Mouse (Mus musculus) liver, postnatal 0 days (tissue): ENCODE results near the gene Smco2. TPM values are rescaled to one million over a fixed set of nuclear protein-coding genes. Genes with fewer than 3 reads are reported as not detected.

ENCODE experiments used
- ATAC-seq: fragments of 200-750 bp; cut with Nextera tagmentation; 2 replicates; pipeline ENCODE4 v1.8.0; 2017; ENCODE audit warnings: mild to moderate bottlenecking, moderate library complexity
- DNase-seq: peaks from one replicate; pipeline ENCODE4 v3.0.0-alpha.2; 2016
- H3K27ac ChIP-seq: fragments of 300-500 bp; sonication (generic); 2 replicates; pipeline ENCODE4 v1.5.1; 2014; ENCODE audit warnings: antibody characterized with exemption, moderate library complexity, mild to moderate bottlenecking, low read depth
- H3K27me3 ChIP-seq: fragments of 300-500 bp; sonication (generic); 2 replicates; pipeline ENCODE4 v1.6.1; 2014; ENCODE audit warnings: low read length, control low read depth, mixed read lengths; ENCODE audit not compliant: insufficient read depth
- H3K36me3 ChIP-seq: fragments of 300-500 bp; sonication (generic); replicated peaks from 2 replicates; pipeline ENCODE4 v1.6.1; 2014; ENCODE audit warnings: mild to moderate bottlenecking, control low read depth, low read length, moderate library complexity, mixed read lengths; ENCODE audit not compliant: insufficient read depth
- H3K4me1 ChIP-seq: fragments of 300-500 bp; sonication (generic); 2 replicates; pipeline ENCODE4 v1.6.1; 2014; ENCODE audit warnings: antibody characterized with exemption, mild to moderate bottlenecking, control low read depth; ENCODE audit not compliant: insufficient read depth
- H3K4me2 ChIP-seq: fragments of 300-500 bp; sonication (generic); 2 replicates; pipeline ENCODE4 v1.6.1; 2014; ENCODE audit warnings: low read depth, mild to moderate bottlenecking, low read length, moderate library complexity, mixed read lengths
- H3K4me3 ChIP-seq: fragments of 300-500 bp; sonication (generic); 2 replicates; pipeline ENCODE4 v1.5.1; 2014; ENCODE audit warnings: low read depth, low read length
- H3K9ac ChIP-seq: fragments of 300-500 bp; sonication (generic); replicated peaks from 2 replicates; pipeline ENCODE4 v1.6.1; 2014; ENCODE audit warnings: mild to moderate bottlenecking, moderate library complexity
- H3K9me3 ChIP-seq: fragments of 300-500 bp; sonication (generic); 2 replicates; pipeline ENCODE4 v1.6.1; 2016; ENCODE audit warnings: mild to moderate bottlenecking, control low read depth, low read length, mixed read lengths
- CTCF ChIP-seq: sonication (generic); IDR thresholded peaks from 2 replicates; pipeline ENCODE4 v1.5.1; 2016; ENCODE audit warnings: antibody characterized with exemption, low read depth
- EP300 ChIP-seq: IDR thresholded peaks from 2 replicates; pipeline ENCODE4 v1.6.1; 2016; ENCODE audit warnings: antibody characterized with exemption, low read depth, mild to moderate bottlenecking
- WGBS: fragments of 180-500 bp; shearing (Covaris S2); extraction: QIAGEN DNeasy Blood & Tissue Kit; methylation state at CpG from one replicate; pipeline ENCODE4 v1.1.7; 2014; ENCODE audit not compliant: insufficient replicate concordance; 5-methylcytosine and 5-hydroxymethylcytosine counted together
- polyA plus RNA-seq: library from polyadenylated mRNA; unstranded; fragments of >200 nt; fragmentation: Nextera tagmentation; extraction: Ambion mirVana; gene quantifications from 2 replicates; pipeline ENCODE4 v1.2.1, GENCODE M21; 2015

Gene Smco2
- polyA plus RNA-seq, 1 experiment from 2014 or later = not detected

DNA sequence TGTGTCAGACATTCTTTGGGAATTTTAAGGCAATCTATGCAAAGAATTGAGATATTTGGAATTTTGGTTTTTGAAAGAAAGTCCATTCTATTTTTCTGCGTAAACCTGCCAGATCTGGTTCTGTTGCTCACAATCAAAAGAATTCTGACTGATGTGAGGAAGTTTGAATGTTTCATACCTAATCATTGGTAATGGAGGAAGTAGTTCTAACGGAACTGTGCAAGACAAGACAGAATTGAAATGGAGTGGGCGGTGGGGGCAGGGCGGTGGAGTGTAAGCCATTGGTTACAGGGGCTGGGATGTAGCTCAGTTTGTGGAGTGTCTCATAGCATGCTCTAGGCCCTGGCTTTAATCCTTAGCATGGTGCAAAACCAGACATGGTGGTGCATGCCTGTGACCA, 22.1 kb downstream of the Smco2 start:
- ATAC-seq (no peak), DNase-seq (no peak)
- TF ChIP-seq EP300 (no peak), CTCF (no peak)
- Histone ChIP-seq H3K4me3 (no peak overlapping the region), H3K4me2 (no peak overlapping the region), H3K36me3 (no peaks in the 10 kb centered on the region), H3K9ac (no peak overlapping the region), H3K27me3 (no peaks in the 10 kb centered on the region), H3K9me3 (peaks cover 4% of the 10 kb centered on the region), H3K4me1 (no peaks in the 10 kb centered on the region), H3K27ac (no peak overlapping the region)
- WGBS = 67% methylated on average over 4 of the region's 4 CpGs

DNA sequence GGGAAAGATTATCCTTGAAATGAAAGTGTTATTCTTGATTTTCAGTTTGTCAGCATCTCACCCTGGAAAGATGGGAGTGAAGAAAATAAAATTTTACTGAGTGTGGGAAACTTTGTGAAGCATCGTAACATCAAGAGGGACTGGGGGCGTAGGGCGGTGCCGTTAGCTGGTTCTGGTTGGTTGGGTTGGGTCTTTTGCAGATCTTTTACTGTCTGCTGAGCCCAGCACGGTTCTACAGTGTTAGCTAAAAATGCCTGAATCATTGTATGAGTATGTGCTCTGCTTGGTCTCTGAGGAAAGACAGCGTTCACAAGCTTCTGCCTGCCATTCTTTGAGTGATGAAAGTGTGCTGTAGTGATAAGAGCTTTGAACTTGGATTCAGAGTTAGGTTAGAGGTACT, 24.5 kb downstream of the Smco2 start:
- Histone ChIP-seq H3K9me3 (peaks cover 8% of the 10 kb centered on the region), H3K36me3 (no peaks in the 10 kb centered on the region), H3K27me3 (no peaks in the 10 kb centered on the region), H3K27ac (no peak overlapping the region), H3K4me3 (no peak overlapping the region), H3K4me1 (no peaks in the 10 kb centered on the region), H3K4me2 (no peak overlapping the region), H3K9ac (no peak overlapping the region)
- WGBS = 74% methylated on average over 6 of the region's 6 CpGs
- ATAC-seq (no peak), DNase-seq (no peak)
- TF ChIP-seq CTCF = no peak
- no peak for TF ChIP-seq EP300

DNA sequence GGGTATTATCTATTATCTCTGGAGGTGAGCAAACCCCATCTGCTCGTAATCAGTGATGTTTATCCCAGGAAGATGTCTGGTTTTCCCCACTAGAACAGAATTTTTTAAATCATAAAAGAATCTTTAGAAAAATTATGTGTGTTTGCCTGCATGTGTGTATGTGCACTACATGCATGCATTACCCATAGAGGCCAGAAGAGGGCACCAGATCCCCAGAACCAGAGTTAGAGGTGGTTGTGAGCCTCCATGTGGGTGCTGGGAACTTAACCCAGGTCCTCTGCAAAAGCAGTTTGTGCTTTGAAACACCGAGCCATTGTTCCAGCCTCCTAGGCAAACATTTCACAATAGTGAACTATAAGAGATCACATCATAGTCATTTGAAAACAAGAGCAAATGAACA, 26.9 kb downstream of the Smco2 start:
- no peak overlapping the region for H3K4me2 ChIP-seq
- H3K27ac ChIP-seq = no peak overlapping the region
- no peaks in the 10 kb centered on the region for H3K27me3 ChIP-seq
- WGBS = 83% methylated on average over 2 of the region's 2 CpGs
- DNase-seq (no peak), ATAC-seq (no peak)
- no peak overlapping the region for H3K4me3 ChIP-seq
- H3K36me3 ChIP-seq = no peaks in the 10 kb centered on the region
- H3K4me1 ChIP-seq = no peaks in the 10 kb centered on the region
- no peak overlapping the region for H3K9ac ChIP-seq
- peak; percentile 39 for TF ChIP-seq CTCF
- TF ChIP-seq EP300 = no peak
- peaks cover 8% of the 10 kb centered on the region for H3K9me3 ChIP-seq

DNA sequence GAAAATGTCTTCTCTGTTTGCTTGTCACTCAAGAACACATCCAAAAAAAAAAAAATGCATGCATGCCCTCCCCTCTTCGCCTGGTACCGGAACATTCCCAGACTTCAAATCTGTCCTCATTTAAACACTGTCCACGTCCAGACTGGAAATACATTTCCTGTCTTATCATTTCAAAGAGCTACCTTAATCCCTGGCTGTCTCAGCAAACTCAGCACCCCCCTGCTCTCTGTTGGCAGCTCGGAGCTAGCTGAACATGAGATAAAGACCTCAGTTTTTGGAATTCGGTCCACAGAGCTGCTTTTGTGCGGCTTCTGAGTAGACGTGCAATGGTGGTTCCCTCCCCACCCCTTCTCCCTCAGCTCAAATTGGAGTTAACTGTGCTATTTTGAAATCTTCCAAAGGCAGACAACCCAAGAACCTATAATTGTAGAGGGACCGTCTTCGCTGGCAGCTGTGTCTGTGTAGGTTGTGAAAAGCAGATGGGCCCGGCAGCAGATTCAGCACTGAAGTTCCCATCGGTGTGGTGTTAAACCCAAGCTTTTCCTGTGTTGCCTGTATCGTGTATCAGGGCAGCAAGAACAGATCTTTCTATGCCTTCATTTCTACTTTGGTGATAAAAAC, 27.6 kb downstream of the Smco2 start:
- ATAC-seq (no peak), DNase-seq (no peak)
- Histone ChIP-seq H3K9ac (no peak overlapping the region), H3K4me1 (peaks cover 3% of the 10 kb centered on the region; the same call in 1 of the 2 replicates), H3K4me3 (no peak overlapping the region), H3K4me2 (no peak overlapping the region), H3K36me3 (no peaks in the 10 kb centered on the region), H3K27ac (no peak overlapping the region), H3K27me3 (no peaks in the 10 kb centered on the region), H3K9me3 (peaks cover 8% of the 10 kb centered on the region)
- WGBS = 81% methylated on average over 12 of the region's 12 CpGs
- no peak for TF ChIP-seq EP300
- no peak for TF ChIP-seq CTCF

DNA sequence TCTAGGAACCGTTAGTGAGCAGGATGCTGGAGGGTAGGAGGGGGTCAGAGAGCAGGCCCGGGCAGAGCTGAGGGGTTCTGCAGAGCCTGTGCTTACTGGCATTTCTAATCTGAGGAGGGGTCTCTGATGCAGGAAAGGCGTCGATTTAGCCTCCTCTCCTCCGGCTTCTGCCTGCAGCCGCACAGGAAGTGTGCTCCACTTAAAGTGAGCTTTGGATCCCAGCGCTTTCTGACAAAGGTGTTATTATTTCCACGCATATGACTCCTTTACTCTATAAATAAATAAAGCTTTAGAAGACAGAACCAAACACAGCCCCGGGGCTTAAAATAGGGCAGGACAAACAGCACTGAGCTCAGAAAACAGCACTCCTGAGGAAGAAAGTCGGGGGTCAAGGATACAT, 29.0 kb downstream of the Smco2 start:
- no peaks in the 10 kb centered on the region for H3K27me3 ChIP-seq
- peaks cover 8% of the 10 kb centered on the region for H3K9me3 ChIP-seq
- no peaks in the 10 kb centered on the region for H3K36me3 ChIP-seq
- H3K27ac ChIP-seq = no peak overlapping the region
- H3K4me3 ChIP-seq = no peak overlapping the region
- peaks cover 3% of the 10 kb centered on the region for H3K4me1 ChIP-seq
- H3K4me2 ChIP-seq = no peak overlapping the region
- no peak for TF ChIP-seq EP300
- no peak for TF ChIP-seq CTCF
- DNase-seq (no peak), ATAC-seq (no peak)
- no peak overlapping the region for H3K9ac ChIP-seq
- WGBS = 68% methylated on average over 10 of the region's 10 CpGs

DNA sequence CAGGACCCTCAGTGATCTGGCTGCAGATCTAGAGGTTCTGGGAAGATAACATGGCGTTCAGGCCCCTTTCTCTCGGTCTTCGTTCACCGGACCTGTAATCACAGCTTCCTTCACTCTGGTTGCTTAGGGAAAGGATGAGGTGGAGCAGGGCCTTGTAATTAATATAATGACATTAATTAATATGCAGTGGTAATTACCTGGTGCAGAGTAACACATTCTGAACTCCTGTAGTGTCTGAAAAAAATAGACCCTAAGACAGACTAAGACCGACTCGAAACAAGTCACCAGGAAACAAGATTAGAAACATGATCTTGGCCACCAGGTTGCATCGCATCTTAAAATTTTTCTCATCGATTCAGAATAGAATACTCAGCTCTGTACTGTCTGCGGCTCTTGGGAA, 30.0 kb downstream of the Smco2 start:
- WGBS = 89% methylated on average over 9 of the region's 9 CpGs
- Histone ChIP-seq H3K9ac (no peak overlapping the region), H3K4me3 (no peak overlapping the region), H3K9me3 (peaks cover 8% of the 10 kb centered on the region), H3K36me3 (no peaks in the 10 kb centered on the region), H3K27me3 (no peaks in the 10 kb centered on the region), H3K4me2 (no peak overlapping the region), H3K4me1 (peaks cover 10% of the 10 kb centered on the region), H3K27ac (no peak overlapping the region)
- DNase-seq (no peak), ATAC-seq (no peak)
- TF ChIP-seq EP300 (no peak), CTCF (no peak)

DNA sequence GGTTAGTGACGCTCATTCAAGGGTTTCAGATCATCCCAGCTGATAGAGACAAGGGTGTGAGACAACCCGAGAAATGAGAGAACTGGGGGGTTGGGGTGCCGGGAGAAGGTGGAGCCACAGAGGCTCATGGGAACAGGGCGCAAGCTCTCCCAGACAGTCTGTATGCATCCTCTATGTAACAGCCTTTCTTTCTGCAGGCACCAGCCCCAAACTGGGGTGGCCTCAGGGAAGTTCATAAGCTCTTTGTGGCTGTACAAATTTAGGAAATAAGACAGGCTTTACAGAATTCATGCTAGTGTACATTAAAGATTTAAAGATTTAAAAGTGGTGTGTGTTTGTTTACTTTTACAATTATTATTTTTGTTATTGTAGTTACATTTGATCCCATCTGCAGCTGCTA, 30.4 kb downstream of the Smco2 start:
- H3K36me3 ChIP-seq = no peaks in the 10 kb centered on the region
- TF ChIP-seq CTCF (no peak), EP300 (no peak)
- ATAC-seq (no peak), DNase-seq (no peak)
- peaks cover 8% of the 10 kb centered on the region for H3K9me3 ChIP-seq
- H3K4me1 ChIP-seq = peaks cover 10% of the 10 kb centered on the region
- H3K27ac ChIP-seq = no peak overlapping the region
- WGBS = 77% methylated on average over 4 of the region's 4 CpGs
- H3K4me3 ChIP-seq = no peak overlapping the region
- no peak overlapping the region for H3K4me2 ChIP-seq
- no peaks in the 10 kb centered on the region for H3K27me3 ChIP-seq
- H3K9ac ChIP-seq = no peak overlapping the region
